Mouse (Mus musculus): Measurements from ENCODE around the gene Dlg2. TPM values are rescaled to one million over a fixed set of nuclear protein-coding genes. Genes with fewer than 3 reads are reported as not detected.

The Dlg2 gene
- polyA plus RNA-seq, 1 experiment from 2014 or later: 10.0 TPM

DNA sequence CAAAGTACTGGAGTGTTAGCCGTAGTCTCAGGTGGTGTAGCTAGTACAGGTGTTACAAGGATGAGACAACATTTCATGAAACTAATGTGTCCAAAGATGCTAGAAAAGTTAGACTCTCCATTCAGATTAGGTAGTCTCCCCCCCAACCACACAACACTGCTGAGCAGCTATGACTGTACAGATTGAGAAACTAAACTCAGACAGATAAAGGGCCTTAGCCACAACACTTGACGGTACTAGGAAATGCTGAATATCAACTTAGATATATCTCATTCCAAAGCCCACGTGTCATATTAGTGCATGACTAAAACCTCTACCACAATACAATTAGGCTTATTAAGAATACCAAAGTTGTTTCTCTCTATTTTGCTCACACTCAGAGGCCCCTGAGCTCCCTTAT lies 2006.9 kb downstream of the Dlg2 start:
- WGBS: 61% methylated on average over 3 of the region's 3 CpGs

GRCm38 (mm10) chr7:92485881-92486710 lies 2009.6 kb downstream of the Dlg2 start:
- Histone ChIP-seq H3K4me3 (ENCODE audit: control insufficient read depth in 1 of 2, insufficient read depth in 1 of 2, low read depth in 1 of 2, low read length in 2 of 2) (no peak overlapping the region), H3K36me3 (ENCODE audit: control insufficient read depth, insufficient read depth, low read length) (no peaks in the 10 kb centered on the region), H3K9me3 (ENCODE audit: control insufficient read depth, low read length) (no peaks in the 10 kb centered on the region), H3K27ac (replicated peaks in 1 of 2; ENCODE audit: control insufficient read depth in 1 of 2, insufficient read depth in 1 of 2, low read depth in 2 of 2, low read length in 2 of 2) (no peak overlapping the region), H3K4me1 (ENCODE audit: control insufficient read depth in 2 of 2, insufficient read depth in 2 of 2, low read length in 2 of 2) (no peaks in the 10 kb centered on the region), H3K9ac (ENCODE audit: low read length) (no peak overlapping the region), H3K4me2 (ENCODE audit: low read length) (no peak overlapping the region), H3K27me3 (ENCODE audit: control insufficient read depth, insufficient read depth, low read length) (no peaks in the 10 kb centered on the region)
- WGBS: 18% methylated on average over 3 of the region's 3 CpGs
- ATAC-seq (ENCODE audit: insufficient number of reproducible peaks, insufficient read depth, low FRiP score, low read depth): no peak

More for the DNA sequence above, 2006.9 kb downstream of the Dlg2 start:
- no peaks in the 10 kb centered on the region for H3K27me3 ChIP-seq (ENCODE audit: control insufficient read depth, insufficient read depth, low read length)
- no peak overlapping the region for H3K4me3 ChIP-seq (ENCODE audit: control insufficient read depth in 1 of 2, insufficient read depth in 1 of 2, low read depth in 1 of 2, low read length in 2 of 2)
- no peaks in the 10 kb centered on the region for H3K9me3 ChIP-seq (ENCODE audit: control insufficient read depth, low read length)
- H3K36me3 ChIP-seq (ENCODE audit: control insufficient read depth, insufficient read depth, low read length): no peaks in the 10 kb centered on the region
- H3K4me2 ChIP-seq (ENCODE audit: low read length): no peak overlapping the region
- no peak overlapping the region for H3K9ac ChIP-seq (ENCODE audit: low read length)
- no peaks in the 10 kb centered on the region for H3K4me1 ChIP-seq (ENCODE audit: control insufficient read depth in 2 of 2, insufficient read depth in 2 of 2, low read length in 2 of 2)
- ATAC-seq (ENCODE audit: insufficient number of reproducible peaks, insufficient read depth, low FRiP score, low read depth): no peak
- no peak overlapping the region for H3K27ac ChIP-seq (replicated peaks in 1 of 2; ENCODE audit: control insufficient read depth in 1 of 2, insufficient read depth in 1 of 2, low read depth in 2 of 2, low read length in 2 of 2)

GRCm38 (mm10) chr7:92486878-92487277 lies 2010.4 kb downstream of the Dlg2 start:
- Histone ChIP-seq H3K4me3 (ENCODE audit: control insufficient read depth in 1 of 2, insufficient read depth in 1 of 2, low read depth in 1 of 2, low read length in 2 of 2) (no peak overlapping the region), H3K9ac (ENCODE audit: low read length) (no peak overlapping the region), H3K27ac (replicated peaks in 1 of 2; ENCODE audit: control insufficient read depth in 1 of 2, insufficient read depth in 1 of 2, low read depth in 2 of 2, low read length in 2 of 2) (no peak overlapping the region), H3K4me2 (ENCODE audit: low read length) (no peak overlapping the region), H3K36me3 (ENCODE audit: control insufficient read depth, insufficient read depth, low read length) (no peaks in the 10 kb centered on the region), H3K4me1 (ENCODE audit: control insufficient read depth in 2 of 2, insufficient read depth in 2 of 2, low read length in 2 of 2) (no peaks in the 10 kb centered on the region), H3K9me3 (ENCODE audit: control insufficient read depth, low read length) (no peaks in the 10 kb centered on the region), H3K27me3 (ENCODE audit: control insufficient read depth, insufficient read depth, low read length) (no peaks in the 10 kb centered on the region)
- ATAC-seq (ENCODE audit: insufficient number of reproducible peaks, insufficient read depth, low FRiP score, low read depth): no peak
- 87% methylated on average over 4 of the region's 4 CpGs for WGBS

GRCm38 (mm10) chr7:92492262-92492661 lies 2015.8 kb downstream of the Dlg2 start:
- H3K4me2 ChIP-seq (ENCODE audit: low read length): no peak overlapping the region
- H3K9ac ChIP-seq (ENCODE audit: low read length): no peak overlapping the region
- H3K27me3 ChIP-seq (ENCODE audit: control insufficient read depth, insufficient read depth, low read length): no peaks in the 10 kb centered on the region
- H3K27ac ChIP-seq (replicated peaks in 1 of 2; ENCODE audit: control insufficient read depth in 1 of 2, insufficient read depth in 1 of 2, low read depth in 2 of 2, low read length in 2 of 2): no peak overlapping the region
- H3K36me3 ChIP-seq (ENCODE audit: control insufficient read depth, insufficient read depth, low read length): no peaks in the 10 kb centered on the region
- no peak for ATAC-seq (ENCODE audit: insufficient number of reproducible peaks, insufficient read depth, low FRiP score, low read depth)
- no peaks in the 10 kb centered on the region for H3K4me1 ChIP-seq (ENCODE audit: control insufficient read depth in 2 of 2, insufficient read depth in 2 of 2, low read length in 2 of 2)
- H3K9me3 ChIP-seq (ENCODE audit: control insufficient read depth, low read length): no peaks in the 10 kb centered on the region
- no peak overlapping the region for H3K4me3 ChIP-seq (ENCODE audit: control insufficient read depth in 1 of 2, insufficient read depth in 1 of 2, low read depth in 1 of 2, low read length in 2 of 2)
- WGBS: 85% methylated on average over 1 of the region's 1 CpGs

DNA sequence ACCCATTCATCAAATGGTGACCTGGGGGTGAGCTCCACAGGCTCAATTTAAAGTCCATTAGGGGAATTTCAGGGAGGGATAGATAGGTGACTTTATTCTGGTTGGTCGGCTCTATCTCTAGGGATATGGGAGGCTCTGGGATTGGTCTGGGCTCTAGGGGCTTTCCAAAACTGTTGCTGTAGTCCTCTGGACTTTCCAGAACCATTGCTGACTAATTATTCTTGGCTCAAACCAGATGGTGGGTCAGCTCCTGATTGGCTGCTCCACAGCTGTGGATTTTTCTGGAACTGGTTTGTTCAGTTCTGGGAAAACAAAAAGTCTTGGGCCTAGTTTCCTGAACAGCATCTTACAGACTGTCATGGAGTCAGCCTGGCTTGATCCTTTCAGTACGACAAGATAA lies 2017.0 kb downstream of the Dlg2 start:
- H3K4me2 ChIP-seq (ENCODE audit: low read length): no peak overlapping the region
- H3K9me3 ChIP-seq (ENCODE audit: control insufficient read depth, low read length): no peaks in the 10 kb centered on the region
- no peaks in the 10 kb centered on the region for H3K4me1 ChIP-seq (ENCODE audit: control insufficient read depth in 2 of 2, insufficient read depth in 2 of 2, low read length in 2 of 2)
- no peaks in the 10 kb centered on the region for H3K36me3 ChIP-seq (ENCODE audit: control insufficient read depth, insufficient read depth, low read length)
- ATAC-seq (ENCODE audit: insufficient number of reproducible peaks, insufficient read depth, low FRiP score, low read depth): no peak
- no peak overlapping the region for H3K4me3 ChIP-seq (ENCODE audit: control insufficient read depth in 1 of 2, insufficient read depth in 1 of 2, low read depth in 1 of 2, low read length in 2 of 2)
- H3K27me3 ChIP-seq (ENCODE audit: control insufficient read depth, insufficient read depth, low read length): no peaks in the 10 kb centered on the region
- WGBS: 84% methylated on average over 2 of the region's 2 CpGs
- no peak overlapping the region for H3K9ac ChIP-seq (ENCODE audit: low read length)
- no peak overlapping the region for H3K27ac ChIP-seq (replicated peaks in 1 of 2; ENCODE audit: control insufficient read depth in 1 of 2, insufficient read depth in 1 of 2, low read depth in 2 of 2, low read length in 2 of 2)

Other genes with a start within 250 kb of the Dlg2 start
- gene Ccdc83, start 210.9 kb upstream of the Dlg2 start, polyA plus RNA-seq (2014; fragmentation: Nextera tagmentation; extraction: Ambion mirVana): not detected in 2 replicates
- gene Sytl2, start 174.4 kb upstream of the Dlg2 start, polyA plus RNA-seq (2014; fragmentation: Nextera tagmentation; extraction: Ambion mirVana): 10.0 and 11.0 TPM in 2 replicates
- gene Ccdc89, start 50.1 kb upstream of the Dlg2 start, polyA plus RNA-seq (2014; fragmentation: Nextera tagmentation; extraction: Ambion mirVana): 0.70 and 1.1 TPM in 2 replicates
- 28.7 and 31.2 TPM in 2 replicates for gene Crebzf, start 33.9 kb upstream of the Dlg2 start, polyA plus RNA-seq (2014; fragmentation: Nextera tagmentation; extraction: Ambion mirVana)
- 123 and 125 TPM in 2 replicates for gene Tmem126a, start 19.4 kb upstream of the Dlg2 start, polyA plus RNA-seq (2014; fragmentation: Nextera tagmentation; extraction: Ambion mirVana)
- 30.6 and 34.1 TPM in 2 replicates for gene Tmem126b, start 671 bp upstream of the Dlg2 start, polyA plus RNA-seq (2014; fragmentation: Nextera tagmentation; extraction: Ambion mirVana)